Comparison of ENCODE assay signal across 8 mouse cellular contexts in genomic region chr4:43726995-43727394, GRCm38 (mm10). TPM values are rescaled to one million over a fixed set of nuclear protein-coding genes. Genes with fewer than 3 reads are reported as not detected.
DNase-seq lines count a peak whose midpoint lies in the region; ATAC-seq and TF ChIP-seq lines count a peak whose summit lies in the region.
"Had no signal": no experiment of that assay in that cellular context is flagged by ENCODE, and none has a peak within 500 bp of the region (broad histone marks: within the 10 kb centered on the region; RNA-seq: fewer than 3 reads in every experiment).

TSS of gene Hrct1 (plus strand) at chr4:43727188.

- H3K4me2 ChIP-seq in heart, postnatal 0 days (ENCODE audit: low read depth, low read length) = peak within 1 kb of the TSS; percentile 10; the same call in 1 of the 2 replicates
- no peak within 1 kb of the TSS for H3K4me2 ChIP-seq in limb, embryonic 15.5 days
- H3K4me2 ChIP-seq in forebrain, embryonic 11.5 days (ENCODE audit: low read depth, low read length, severe bottlenecking) = no peak within 1 kb of the TSS
- no peak within 1 kb of the TSS for H3K4me2 ChIP-seq in hindbrain, embryonic 16.5 days (ENCODE audit: low read length)

- peak; percentile 66 for ATAC-seq in heart, postnatal 0 days (ENCODE audit: insufficient read depth, low read depth)
- peak; percentile 81 for ATAC-seq in limb, embryonic 15.5 days (ENCODE audit: insufficient number of reproducible peaks, low FRiP score, low TSS enrichment, low read depth)
- no peak for ATAC-seq in forebrain, embryonic 11.5 days (replicated peaks; ENCODE audit: low FRiP score)
- ATAC-seq in hindbrain, embryonic 16.5 days = no peak

- peaks cover 39% of the 10 kb centered on the region for H3K4me1 ChIP-seq in embryonic facial prominence, embryonic 10.5 days
- H3K4me1 ChIP-seq in heart, postnatal 0 days (ENCODE audit: control insufficient read depth, insufficient read depth) = peaks cover 47% of the 10 kb centered on the region
- peaks cover 52% of the 10 kb centered on the region for H3K4me1 ChIP-seq in limb, embryonic 15.5 days
- H3K4me1 ChIP-seq in forebrain, embryonic 11.5 days (replicated peaks; ENCODE audit: control insufficient read depth, insufficient read depth, low read length) = no peaks in the 10 kb centered on the region
- H3K4me1 ChIP-seq in hindbrain, embryonic 16.5 days (ENCODE audit: control insufficient read depth, insufficient read depth, low read depth, low read length) = no peaks in the 10 kb centered on the region

- H3K4me3 ChIP-seq in embryonic facial prominence, embryonic 10.5 days = no peak within 1 kb of the TSS
- no peak within 1 kb of the TSS for H3K4me3 ChIP-seq in heart, postnatal 0 days (ENCODE audit: low read depth, low read length)
- H3K4me3 ChIP-seq in limb, embryonic 15.5 days = no peak within 1 kb of the TSS
- H3K4me3 ChIP-seq in forebrain, embryonic 11.5 days (ENCODE audit: low read depth, low read length) = no peak within 1 kb of the TSS
- H3K4me3 ChIP-seq in hindbrain, embryonic 16.5 days (ENCODE audit: low read length) = no peak within 1 kb of the TSS

- TF ChIP-seq EP300 in heart, postnatal 0 days (IDR thresholded peaks at IDR 0.05; ENCODE audit: low read depth) = no peak; the same call in 1 of the 2 replicates

- TF ChIP-seq CTCF in heart, postnatal 0 days (IDR thresholded peaks at IDR 0.05; ENCODE audit: low read depth) = no peak

- WGBS in embryonic facial prominence, embryonic 10.5 days = 37% methylated on average over 3 of the region's 3 CpGs
- WGBS in heart, postnatal 0 days = 15% methylated on average over 3 of the region's 3 CpGs
- 13% methylated on average over 3 of the region's 3 CpGs for WGBS in limb, embryonic 15.5 days
- 76% methylated on average over 3 of the region's 3 CpGs for WGBS in forebrain, embryonic 11.5 days
- 54% methylated on average over 3 of the region's 3 CpGs for WGBS in hindbrain, embryonic 16.5 days

- H3K9me3 ChIP-seq in embryonic facial prominence, embryonic 10.5 days = no peaks in the 10 kb centered on the region
- no peaks in the 10 kb centered on the region for H3K9me3 ChIP-seq in heart, postnatal 0 days (replicated peaks; ENCODE audit: control insufficient read depth, low read length)
- H3K9me3 ChIP-seq in limb, embryonic 15.5 days = no peaks in the 10 kb centered on the region
- no peaks in the 10 kb centered on the region for H3K9me3 ChIP-seq in forebrain, embryonic 11.5 days (ENCODE audit: control insufficient read depth, low read length)
- H3K9me3 ChIP-seq in hindbrain, embryonic 16.5 days (ENCODE audit: control insufficient read depth, low read length) = no peaks in the 10 kb centered on the region

- peak within 1 kb of the TSS; percentile 30; the same call in 1 of the 2 replicates for H3K27ac ChIP-seq in embryonic facial prominence, embryonic 10.5 days (replicated peaks)
- peak within 1 kb of the TSS; percentile 97 for H3K27ac ChIP-seq in heart, postnatal 0 days (ENCODE audit: low read depth)
- peak within 1 kb of the TSS; percentile 64 for H3K27ac ChIP-seq in limb, embryonic 15.5 days
- no peak within 1 kb of the TSS for H3K27ac ChIP-seq in forebrain, embryonic 11.5 days (ENCODE audit: low read depth, low read length)
- H3K27ac ChIP-seq in hindbrain, embryonic 16.5 days (ENCODE audit: low read depth, low read length) = no peak within 1 kb of the TSS

- 0 out of 2 replicates have a peak within 1 kb of the TSS, but pooled peaks have one; percentile 16 for H3K9ac ChIP-seq in heart, postnatal 0 days (replicated peaks; ENCODE audit: low read depth, low read length)
- H3K9ac ChIP-seq in limb, embryonic 15.5 days = 0 out of 2 replicates have a peak within 1 kb of the TSS, but pooled peaks have one; percentile 7
- no peak within 1 kb of the TSS for H3K9ac ChIP-seq in forebrain, embryonic 11.5 days (ENCODE audit: low read length)
- H3K9ac ChIP-seq in hindbrain, embryonic 16.5 days (ENCODE audit: low read depth, low read length) = no peak within 1 kb of the TSS

- H3K36me3 ChIP-seq in embryonic facial prominence, embryonic 10.5 days (replicated peaks) = no peaks in the 10 kb centered on the region
- H3K36me3 ChIP-seq in heart, postnatal 0 days (replicated peaks; ENCODE audit: control insufficient read depth, insufficient read depth, low read length) = no peaks in the 10 kb centered on the region
- no peaks in the 10 kb centered on the region for H3K36me3 ChIP-seq in limb, embryonic 15.5 days
- no peaks in the 10 kb centered on the region for H3K36me3 ChIP-seq in forebrain, embryonic 11.5 days (ENCODE audit: control insufficient read depth, insufficient read depth, low read length)
- H3K36me3 ChIP-seq in hindbrain, embryonic 16.5 days (ENCODE audit: control insufficient read depth, insufficient read depth, low read length) = no peaks in the 10 kb centered on the region

- peak; percentile 72 to 81 for DNase-seq in adrenal gland, adult (ENCODE audit: inconsistent age in 2 of 2, low spot score in 1 of 2)
- DNase-seq in embryonic facial prominence, embryonic 10.5 days (ENCODE audit: low spot score) = no peak
- DNase-seq in heart, postnatal 0 days (ENCODE audit: low spot score) = peak; percentile 87
- peak; percentile 73 for DNase-seq in testis, postnatal 10 days (ENCODE audit: low spot score)
- no peak for DNase-seq in forebrain, embryonic 11.5 days (ENCODE audit: low spot score)

- no peaks in the 10 kb centered on the region for H3K27me3 ChIP-seq in embryonic facial prominence, embryonic 10.5 days (replicated peaks; ENCODE audit: low read depth, poor library complexity, severe bottlenecking)
- no peaks in the 10 kb centered on the region for H3K27me3 ChIP-seq in heart, postnatal 0 days (ENCODE audit: control insufficient read depth, insufficient read depth, low read length)
- no peaks in the 10 kb centered on the region for H3K27me3 ChIP-seq in limb, embryonic 15.5 days
- H3K27me3 ChIP-seq in forebrain, embryonic 11.5 days (ENCODE audit: control insufficient read depth, insufficient read depth, low read length) = no peaks in the 10 kb centered on the region
- H3K27me3 ChIP-seq in hindbrain, embryonic 16.5 days (replicated peaks; ENCODE audit: control insufficient read depth, insufficient read depth, low read length) = no peaks in the 10 kb centered on the region

RNA-seq across cellular contexts. Expression of gene Hrct1, which starts in this region (rescaled TPM):
- 0.14 TPM in 1 of 2 replicates, not detected in the other for polyA plus RNA-seq in embryonic facial prominence, embryonic 10.5 days (2016; fragmentation: Nextera tagmentation; extraction: Ambion mirVana)
- total RNA-seq in heart, postnatal 0 days (2014; rRNA removed; ENCODE audit: low replicate concordance) = 8.2 and 9.5 TPM in 2 replicates
- polyA plus RNA-seq in heart, postnatal 0 days (2015; fragmentation: Nextera tagmentation; extraction: Ambion mirVana) = 4.5 and 4.9 TPM in 2 replicates
- 1.6 and 1.7 TPM in 2 replicates for polyA plus RNA-seq in limb, embryonic 15.5 days (2015; fragmentation: Nextera tagmentation; extraction: Ambion mirVana)
- polyA plus RNA-seq in forebrain, embryonic 11.5 days (2014; fragmentation: Nextera tagmentation; extraction: Ambion mirVana) = not detected in 2 replicates
- 0.49 and 0.75 TPM in 2 replicates for polyA plus RNA-seq in hindbrain, embryonic 16.5 days (2015; fragmentation: Nextera tagmentation; extraction: Ambion mirVana)
- polyA plus RNA-seq: neural tube, embryonic 11.5 days had no signal

Comparison
In these comparisons a context has a peak if more than half of its experiments do, and no peak if none do; other contexts are left out.
1. DNase-seq: peak in adrenal gland, adult (2 of 2), heart, postnatal 0 days (single experiment) and testis, postnatal 10 days (single experiment); none in embryonic facial prominence, embryonic 10.5 days (single experiment) and forebrain, embryonic 11.5 days (single experiment).
2. H3K27ac ChIP-seq: peak in embryonic facial prominence, embryonic 10.5 days (single experiment), heart, postnatal 0 days (single experiment) and limb, embryonic 15.5 days (single experiment); none in forebrain, embryonic 11.5 days (single experiment) and hindbrain, embryonic 16.5 days (single experiment).
3. ATAC-seq: peak in heart, postnatal 0 days (single experiment) and limb, embryonic 15.5 days (single experiment); none in forebrain, embryonic 11.5 days (single experiment) and hindbrain, embryonic 16.5 days (single experiment).
4. H3K9ac ChIP-seq: peak in heart, postnatal 0 days (single experiment) and limb, embryonic 15.5 days (single experiment); none in forebrain, embryonic 11.5 days (single experiment) and hindbrain, embryonic 16.5 days (single experiment).